Mouse (Mus musculus): Measurements from ENCODE around the gene Echs1. TPM values are rescaled to one million over a fixed set of nuclear protein-coding genes. Genes with fewer than 3 reads are reported as not detected.

The Echs1 gene
- polyA plus RNA-seq, 1 experiment from 2014 or later = 153 TPM

- TF ChIP-seq CTCF (IDR thresholded peaks at IDR 0.05; ENCODE audit: low read depth) = no peak
- Histone ChIP-seq H3K27ac (ENCODE audit: low read depth, low read length) (no peak overlapping the region), H3K9me3 (ENCODE audit: control insufficient read depth) (no peaks in the 10 kb centered on the region), H3K27me3 (replicated peaks; ENCODE audit: control insufficient read depth, insufficient read depth, low read length) (peaks cover 71% of the 10 kb centered on the region), H3K36me3 (ENCODE audit: control insufficient read depth, insufficient read depth) (no peaks in the 10 kb centered on the region), H3K4me2 (replicated peaks; ENCODE audit: low read depth) (no peak overlapping the region), H3K4me1 (replicated peaks; ENCODE audit: control insufficient read depth, insufficient read depth, low read length) (peaks cover 7% of the 10 kb centered on the region; the same call in 1 of the 2 replicates), H3K4me3 (ENCODE audit: low read depth, low read length) (no peak overlapping the region), H3K9ac (ENCODE audit: low read depth, low read length) (no peak overlapping the region)
- 52% methylated on average over 4 of the region's 4 CpGs for WGBS
- ATAC-seq = no peak
These were observed 56.7 kb downstream of the Echs1 start for GRCm38 (mm10) chr7:140059601-140060000.

GRCm38 (mm10) chr7:140058528-140058927 lies 57.7 kb downstream of the Echs1 start:
- 41% methylated on average over 7 of the region's 7 CpGs for WGBS
- H3K4me3 ChIP-seq (ENCODE audit: low read depth, low read length) = peak overlapping the region; percentile 38
- no peak for TF ChIP-seq CTCF (IDR thresholded peaks at IDR 0.05; ENCODE audit: low read depth)
- peak overlapping the region; percentile 22; the same call in 1 of the 2 replicates for H3K9ac ChIP-seq (ENCODE audit: low read depth, low read length)
- H3K27ac ChIP-seq (ENCODE audit: low read depth, low read length) = no peak overlapping the region
- ATAC-seq = no peak
- H3K36me3 ChIP-seq (ENCODE audit: control insufficient read depth, insufficient read depth) = no peaks in the 10 kb centered on the region
- no peaks in the 10 kb centered on the region for H3K9me3 ChIP-seq (ENCODE audit: control insufficient read depth)
- H3K4me2 ChIP-seq (replicated peaks; ENCODE audit: low read depth) = peak overlapping the region; percentile 70
- peaks cover 7% of the 10 kb centered on the region; the same call in 1 of the 2 replicates for H3K4me1 ChIP-seq (replicated peaks; ENCODE audit: control insufficient read depth, insufficient read depth, low read length)
- peaks cover 62% of the 10 kb centered on the region for H3K27me3 ChIP-seq (replicated peaks; ENCODE audit: control insufficient read depth, insufficient read depth, low read length)

- Histone ChIP-seq H3K4me3 (ENCODE audit: low read depth, low read length) (peak overlapping the region; percentile 38), H3K9me3 (ENCODE audit: control insufficient read depth) (no peaks in the 10 kb centered on the region), H3K4me2 (replicated peaks; ENCODE audit: low read depth) (peak overlapping the region; percentile 70), H3K9ac (ENCODE audit: low read depth, low read length) (peak overlapping the region; percentile 22; the same call in 1 of the 2 replicates), H3K27ac (ENCODE audit: low read depth, low read length) (no peak overlapping the region), H3K4me1 (replicated peaks; ENCODE audit: control insufficient read depth, insufficient read depth, low read length) (peaks cover 7% of the 10 kb centered on the region; the same call in 1 of the 2 replicates), H3K36me3 (ENCODE audit: control insufficient read depth, insufficient read depth) (no peaks in the 10 kb centered on the region), H3K27me3 (replicated peaks; ENCODE audit: control insufficient read depth, insufficient read depth, low read length) (peaks cover 68% of the 10 kb centered on the region)
- peak; percentile 24; the same call in 1 of the 2 replicates for TF ChIP-seq CTCF (IDR thresholded peaks at IDR 0.05; ENCODE audit: low read depth)
- peak; percentile 56 for ATAC-seq
- 5% methylated on average over 53 of the region's 53 CpGs for WGBS
These were observed 58.6 kb downstream of the Echs1 start for GRCm38 (mm10) chr7:140057413-140058407.

Other genes starting within 250 kb of the Echs1 start
- gene Kndc1, start 221.8 kb downstream of the Echs1 start, polyA plus RNA-seq (2015; fragmentation: Nextera tagmentation; extraction: Ambion mirVana) = 0.08 and 0.23 TPM in 2 replicates
- gene Utf1, start 172.7 kb downstream of the Echs1 start, polyA plus RNA-seq (2015; fragmentation: Nextera tagmentation; extraction: Ambion mirVana) = not detected in 2 replicates
- 0.16 TPM in 1 of 2 replicates, not detected in the other for gene 6430531B16Rik, start 137.7 kb downstream of the Echs1 start, polyA plus RNA-seq (2015; fragmentation: Nextera tagmentation; extraction: Ambion mirVana)
- 0.29 and 0.52 TPM in 2 replicates for gene Adam8, start 123.9 kb downstream of the Echs1 start, polyA plus RNA-seq (2015; fragmentation: Nextera tagmentation; extraction: Ambion mirVana)
- gene Zfp511, start 80.1 kb downstream of the Echs1 start, polyA plus RNA-seq (2015; fragmentation: Nextera tagmentation; extraction: Ambion mirVana) = 16.0 and 17.6 TPM in 2 replicates
- gene Tubgcp2, start 79.8 kb downstream of the Echs1 start, polyA plus RNA-seq (2015; fragmentation: Nextera tagmentation; extraction: Ambion mirVana) = 12.3 and 13.0 TPM in 2 replicates
- not detected in 2 replicates for gene Msx3, start 67.4 kb downstream of the Echs1 start, polyA plus RNA-seq (2015; fragmentation: Nextera tagmentation; extraction: Ambion mirVana)
- 3.7 and 3.9 TPM in 2 replicates for gene Caly, start 33.9 kb downstream of the Echs1 start, polyA plus RNA-seq (2015; fragmentation: Nextera tagmentation; extraction: Ambion mirVana)
- gene Prap1, start 23.1 kb downstream of the Echs1 start, polyA plus RNA-seq (2015; fragmentation: Nextera tagmentation; extraction: Ambion mirVana) = 4,234 and 4,267 TPM in 2 replicates
- 138 and 139 TPM in 2 replicates for gene Fuom, start 14.0 kb downstream of the Echs1 start, polyA plus RNA-seq (2015; fragmentation: Nextera tagmentation; extraction: Ambion mirVana)
- 25.8 and 28.5 TPM in 2 replicates for gene Paox, start 677 bp downstream of the Echs1 start, polyA plus RNA-seq (2015; fragmentation: Nextera tagmentation; extraction: Ambion mirVana)
- 15.7 and 17.1 TPM in 2 replicates for gene Mtg1, start 21.1 kb upstream of the Echs1 start, polyA plus RNA-seq (2015; fragmentation: Nextera tagmentation; extraction: Ambion mirVana)
- 0.92 and 0.99 TPM in 2 replicates for gene Sprn, start 38.4 kb upstream of the Echs1 start, polyA plus RNA-seq (2015; fragmentation: Nextera tagmentation; extraction: Ambion mirVana)
- not detected in 2 replicates for gene Olfr522, start 48.3 kb upstream of the Echs1 start, polyA plus RNA-seq (2015; fragmentation: Nextera tagmentation; extraction: Ambion mirVana)
- gene Olfr523, start 56.7 kb upstream of the Echs1 start, polyA plus RNA-seq (2015; fragmentation: Nextera tagmentation; extraction: Ambion mirVana) = not detected in 2 replicates
- gene Olfr524, start 89.5 kb upstream of the Echs1 start, polyA plus RNA-seq (2015; fragmentation: Nextera tagmentation; extraction: Ambion mirVana) = not detected in 2 replicates
- gene Cd163l1, start 101.8 kb upstream of the Echs1 start, polyA plus RNA-seq (2015; fragmentation: Nextera tagmentation; extraction: Ambion mirVana) = 0.16 and 0.22 TPM in 2 replicates
- not detected in 2 replicates for gene 5830411N06Rik, start 130.8 kb upstream of the Echs1 start, polyA plus RNA-seq (2015; fragmentation: Nextera tagmentation; extraction: Ambion mirVana)
- gene Olfr525, start 204.4 kb upstream of the Echs1 start, polyA plus RNA-seq (2015; fragmentation: Nextera tagmentation; extraction: Ambion mirVana) = not detected in 2 replicates
- gene Olfr527, start 217.5 kb upstream of the Echs1 start, polyA plus RNA-seq (2015; fragmentation: Nextera tagmentation; extraction: Ambion mirVana) = not detected in 2 replicates
- not detected in 2 replicates for gene Olfr60, start 245.2 kb upstream of the Echs1 start, polyA plus RNA-seq (2015; fragmentation: Nextera tagmentation; extraction: Ambion mirVana)

Data from intestine, postnatal 0 days (tissue).